Mouse (Mus musculus): ENCODE measurements at regions not wholly inside any gene's neighbourhood (a gene's known extent, or its start where the extent isn't known, plus 50 kb on each side); places are given as distances from the start of the nearest gene placed in this dataset.

- no peak overlapping the region for H3K27ac ChIP-seq (replicated peaks; ENCODE audit: low read depth, low read length)
- no peak for TF ChIP-seq POLR2A (IDR thresholded peaks at IDR 0.05; ENCODE audit: borderline replicate concordance, extremely low read depth, insufficient read depth, insufficient read length)
- H3K4me1 ChIP-seq (ENCODE audit: control insufficient read depth, insufficient read depth, low read length) = no peaks in the 10 kb centered on the region
- H3K4me2 ChIP-seq (replicated peaks; ENCODE audit: low read depth, low read length, severe bottlenecking) = no peak overlapping the region
- no peaks in the 10 kb centered on the region for H3K27me3 ChIP-seq (ENCODE audit: control insufficient read depth, insufficient read depth, low read length)
- no peak for DNase-seq (ENCODE audit: low spot score)
- no peaks in the 10 kb centered on the region for H3K36me3 ChIP-seq (ENCODE audit: control insufficient read depth, insufficient read depth, low read length)
- H3K9me3 ChIP-seq (ENCODE audit: control insufficient read depth, low read length) = no peaks in the 10 kb centered on the region
- WGBS = 61% methylated on average over 8 of the region's 8 CpGs
- no peak for ATAC-seq (ENCODE audit: low FRiP score, low read depth)
- H3K9ac ChIP-seq (ENCODE audit: low read depth, low read length, severe bottlenecking) = no peak overlapping the region
- H3K4me3 ChIP-seq (replicated peaks; ENCODE audit: low read length) = no peak overlapping the region
These were observed 96.7 kb upstream of the Fbxo11 start for GRCm38 (mm10) chr17:88161766-88162165.

- no peak overlapping the region for H3K9ac ChIP-seq (ENCODE audit: low read depth, low read length, severe bottlenecking)
- ATAC-seq (ENCODE audit: low FRiP score, low read depth) (peak; percentile 37; the same call in 1 of the 2 replicates), DNase-seq (ENCODE audit: low spot score) (no peak)
- no peak overlapping the region for H3K27ac ChIP-seq (replicated peaks; ENCODE audit: low read depth, low read length)
- TF ChIP-seq POLR2A (IDR thresholded peaks at IDR 0.05; ENCODE audit: borderline replicate concordance, extremely low read depth, insufficient read depth, insufficient read length) = no peak
- WGBS = 78% methylated on average over 4 of the region's 4 CpGs
- H3K4me3 ChIP-seq (replicated peaks; ENCODE audit: low read length) = no peak overlapping the region
- H3K36me3 ChIP-seq (ENCODE audit: control insufficient read depth, insufficient read depth, low read length) = no peaks in the 10 kb centered on the region
- no peaks in the 10 kb centered on the region for H3K9me3 ChIP-seq (ENCODE audit: control insufficient read depth, low read length)
- no peak overlapping the region for H3K4me2 ChIP-seq (replicated peaks; ENCODE audit: low read depth, low read length, severe bottlenecking)
- H3K27me3 ChIP-seq (ENCODE audit: control insufficient read depth, insufficient read depth, low read length) = no peaks in the 10 kb centered on the region
- no peaks in the 10 kb centered on the region for H3K4me1 ChIP-seq (ENCODE audit: control insufficient read depth, insufficient read depth, low read length)
These were observed 99.7 kb upstream of the Fbxo11 start for GRCm38 (mm10) chr17:88164805-88165204.

GRCm38 (mm10) chr17:88165811-88166210, 100.7 kb upstream of the Fbxo11 start:
- Histone ChIP-seq H3K4me1 (ENCODE audit: control insufficient read depth, insufficient read depth, low read length) (no peaks in the 10 kb centered on the region), H3K4me3 (replicated peaks; ENCODE audit: low read length) (no peak overlapping the region), H3K9ac (ENCODE audit: low read depth, low read length, severe bottlenecking) (no peak overlapping the region), H3K27ac (replicated peaks; ENCODE audit: low read depth, low read length) (no peak overlapping the region), H3K36me3 (ENCODE audit: control insufficient read depth, insufficient read depth, low read length) (no peaks in the 10 kb centered on the region), H3K4me2 (replicated peaks; ENCODE audit: low read depth, low read length, severe bottlenecking) (no peak overlapping the region), H3K27me3 (ENCODE audit: control insufficient read depth, insufficient read depth, low read length) (no peaks in the 10 kb centered on the region), H3K9me3 (ENCODE audit: control insufficient read depth, low read length) (no peaks in the 10 kb centered on the region)
- no peak for ATAC-seq (ENCODE audit: low FRiP score, low read depth)
- 75% methylated on average over 6 of the region's 6 CpGs for WGBS
- no peak for DNase-seq (ENCODE audit: low spot score)
- TF ChIP-seq POLR2A (IDR thresholded peaks at IDR 0.05; ENCODE audit: borderline replicate concordance, extremely low read depth, insufficient read depth, insufficient read length) = no peak

- no peaks in the 10 kb centered on the region for H3K9me3 ChIP-seq (ENCODE audit: control insufficient read depth, low read length)
- no peak overlapping the region for H3K9ac ChIP-seq (ENCODE audit: low read depth, low read length, severe bottlenecking)
- H3K4me1 ChIP-seq (ENCODE audit: control insufficient read depth, insufficient read depth, low read length) = no peaks in the 10 kb centered on the region
- WGBS = 81% methylated on average over 8 of the region's 8 CpGs
- H3K4me2 ChIP-seq (replicated peaks; ENCODE audit: low read depth, low read length, severe bottlenecking) = no peak overlapping the region
- no peak for TF ChIP-seq POLR2A (IDR thresholded peaks at IDR 0.05; ENCODE audit: borderline replicate concordance, extremely low read depth, insufficient read depth, insufficient read length)
- no peaks in the 10 kb centered on the region for H3K27me3 ChIP-seq (ENCODE audit: control insufficient read depth, insufficient read depth, low read length)
- H3K27ac ChIP-seq (replicated peaks; ENCODE audit: low read depth, low read length) = no peak overlapping the region
- ATAC-seq (ENCODE audit: low FRiP score, low read depth) = no peak
- H3K4me3 ChIP-seq (replicated peaks; ENCODE audit: low read length) = no peak overlapping the region
- no peak for DNase-seq (ENCODE audit: low spot score)
- H3K36me3 ChIP-seq (ENCODE audit: control insufficient read depth, insufficient read depth, low read length) = no peaks in the 10 kb centered on the region
These were observed 103.4 kb upstream of the Fbxo11 start for GRCm38 (mm10) chr17:88168262-88169096.

GRCm38 (mm10) chr17:88171606-88172005, 106.5 kb upstream of the Fbxo11 start:
- WGBS = 91% methylated on average over 3 of the region's 3 CpGs

More at GRCm38 (mm10) chr17:88171606-88172005, 106.5 kb upstream of the Fbxo11 start:
- Histone ChIP-seq H3K4me1 (ENCODE audit: control insufficient read depth, insufficient read depth, low read length) (0 out of 2 replicates have a peak, but pooled peaks cover 2% of the 10 kb centered on the region), H3K36me3 (ENCODE audit: control insufficient read depth, insufficient read depth, low read length) (no peaks in the 10 kb centered on the region), H3K27me3 (ENCODE audit: control insufficient read depth, insufficient read depth, low read length) (no peaks in the 10 kb centered on the region), H3K4me3 (replicated peaks; ENCODE audit: low read length) (no peak overlapping the region), H3K9ac (ENCODE audit: low read depth, low read length, severe bottlenecking) (no peak overlapping the region), H3K27ac (replicated peaks; ENCODE audit: low read depth, low read length) (no peak overlapping the region), H3K9me3 (ENCODE audit: control insufficient read depth, low read length) (no peaks in the 10 kb centered on the region), H3K4me2 (replicated peaks; ENCODE audit: low read depth, low read length, severe bottlenecking) (no peak overlapping the region)
- TF ChIP-seq POLR2A (IDR thresholded peaks at IDR 0.05; ENCODE audit: borderline replicate concordance, extremely low read depth, insufficient read depth, insufficient read length) = no peak
- no peak for DNase-seq (ENCODE audit: low spot score)
- no peak for ATAC-seq (ENCODE audit: low FRiP score, low read depth)
